9 mouse cellular contexts compared by ENCODE assay signal in genomic region chr14:8038791-8039448, GRCm38 (mm10). TPM values are rescaled to one million over a fixed set of nuclear protein-coding genes. Genes with fewer than 3 reads are reported as not detected.
DNase-seq lines count a peak whose midpoint lies in the region; ATAC-seq and TF ChIP-seq lines count a peak whose summit lies in the region.
"Had no signal": no experiment of that assay in that cellular context is flagged by ENCODE, and none has a peak within 500 bp of the region (broad histone marks: within the 10 kb centered on the region; RNA-seq: fewer than 3 reads in every experiment).

No protein-coding gene starts in this region.

- WGBS in hindbrain, embryonic 15.5 days, result 79% methylated on average over 7 of the region's 7 CpGs
- 84% methylated on average over 7 of the region's 7 CpGs for WGBS in hindbrain, embryonic 12.5 days

- ATAC-seq in hindbrain, embryonic 15.5 days (ENCODE audit: low FRiP score, low read depth), result 0 out of 2 replicates have a peak, but pooled peaks have one; percentile 65
- ATAC-seq in hindbrain, embryonic 12.5 days (ENCODE audit: low FRiP score), result no peak
- peak; percentile 48; the same call in 1 of the 2 replicates for ATAC-seq in megakaryocyte progenitor cell, adult 5-6 weeks (replicated peaks; ENCODE audit: poor library complexity)

- H3K36me3 ChIP-seq in hindbrain, embryonic 15.5 days, result peaks cover 14% of the 10 kb centered on the region
- no peaks in the 10 kb centered on the region for H3K36me3 ChIP-seq in hindbrain, embryonic 12.5 days

- no peaks in the 10 kb centered on the region for H3K27me3 ChIP-seq in hindbrain, embryonic 15.5 days
- no peaks in the 10 kb centered on the region for H3K27me3 ChIP-seq in hindbrain, embryonic 12.5 days
- H3K27me3 ChIP-seq: embryonic facial prominence, embryonic 12.5 days had no signal

- no peak for TF ChIP-seq CTCF in layer of hippocampus, adult 2 months (conservative IDR thresholded peaks at IDR 0.05)

- no peak overlapping the region for H3K9ac ChIP-seq in hindbrain, embryonic 15.5 days
- no peak overlapping the region for H3K9ac ChIP-seq in hindbrain, embryonic 12.5 days
- H3K9ac ChIP-seq: embryonic facial prominence, embryonic 12.5 days had no signal

- DNase-seq in adipocyte (ENCODE audit: low spot score), result peak; percentile 95
- peak; percentile 70 for DNase-seq in fat pad, adult 2 months (ENCODE audit: extremely low read depth, low read depth, low spot score)
- peak; percentile 52 to 64 for DNase-seq in layer of hippocampus, adult 2 months (ENCODE audit: low spot score in 2 of 2)
- no peak for DNase-seq in thymus, postnatal 25 days
- no peak for DNase-seq in thymus, postnatal 0 days (ENCODE audit: low spot score)

- no peaks in the 10 kb centered on the region for H3K4me1 ChIP-seq in hindbrain, embryonic 15.5 days (replicated peaks)
- H3K4me1 ChIP-seq in hindbrain, embryonic 12.5 days, result no peaks in the 10 kb centered on the region
- H3K4me1 ChIP-seq: embryonic facial prominence, embryonic 12.5 days had no signal

- H3K4me2 ChIP-seq in hindbrain, embryonic 15.5 days, result no peak overlapping the region
- H3K4me2 ChIP-seq in hindbrain, embryonic 12.5 days (replicated peaks), result no peak overlapping the region
- H3K4me2 ChIP-seq: embryonic facial prominence, embryonic 12.5 days had no signal

- H3K4me3 ChIP-seq in hindbrain, embryonic 15.5 days, result no peak overlapping the region
- no peak overlapping the region for H3K4me3 ChIP-seq in hindbrain, embryonic 12.5 days
- no peak overlapping the region for H3K4me3 ChIP-seq in layer of hippocampus, adult 2 months
- H3K4me3 ChIP-seq: embryonic facial prominence, embryonic 12.5 days had no signal

- H3K27ac ChIP-seq in hindbrain, embryonic 15.5 days (replicated peaks), result no peak overlapping the region
- no peak overlapping the region for H3K27ac ChIP-seq in hindbrain, embryonic 12.5 days
- H3K27ac ChIP-seq in layer of hippocampus, adult 2 months, result peak overlapping the region; percentile 85
- H3K27ac ChIP-seq: embryonic facial prominence, embryonic 12.5 days had no signal

- H3K9me3 ChIP-seq in hindbrain, embryonic 15.5 days, result no peaks in the 10 kb centered on the region
- no peaks in the 10 kb centered on the region for H3K9me3 ChIP-seq in hindbrain, embryonic 12.5 days (replicated peaks)
- H3K9me3 ChIP-seq: embryonic facial prominence, embryonic 12.5 days had no signal

RNA-seq across cellular contexts. Expression of gene Abhd6, which starts 36.2 kb away (rescaled TPM):
- polyA plus RNA-seq in hindbrain, embryonic 15.5 days (2015; fragmentation: Nextera tagmentation; extraction: Ambion mirVana), result 34.5 and 36.1 TPM in 2 replicates
- polyA plus RNA-seq in hindbrain, embryonic 12.5 days (2016; fragmentation: Nextera tagmentation; extraction: Ambion mirVana), result 19.5 and 19.6 TPM in 2 replicates
- total RNA-seq in layer of hippocampus, adult 2 months (2021), result 10 to 100 TPM; 77.1 to 78.0 TPM
- 0.47 and 0.56 TPM in 2 replicates for total RNA-seq in megakaryocyte progenitor cell, adult 5-6 weeks (2015)
- 0.54 TPM in 2 replicates for total RNA-seq in megakaryocyte progenitor cell, adult 5-6 weeks (2017)
- 26.9 and 30.7 TPM in 2 replicates for polyA plus RNA-seq in thymus, postnatal 0 days (2015; fragmentation: Nextera tagmentation; extraction: Ambion mirVana)

RNA-seq across cellular contexts. Expression of gene Rpp14, which starts 41.2 kb away (rescaled TPM):
- 46.6 and 47.4 TPM in 2 replicates for polyA plus RNA-seq in hindbrain, embryonic 15.5 days (2015; fragmentation: Nextera tagmentation; extraction: Ambion mirVana)
- 45.4 and 47.5 TPM in 2 replicates for polyA plus RNA-seq in hindbrain, embryonic 12.5 days (2016; fragmentation: Nextera tagmentation; extraction: Ambion mirVana)
- total RNA-seq in layer of hippocampus, adult 2 months (2021), result 10 to 100 TPM; 30.5 to 31.7 TPM
- total RNA-seq in megakaryocyte progenitor cell, adult 5-6 weeks (2015), result 49.6 and 57.2 TPM in 2 replicates
- total RNA-seq in megakaryocyte progenitor cell, adult 5-6 weeks (2017), result 67.5 and 78.5 TPM in 2 replicates
- 64.3 and 71.9 TPM in 2 replicates for polyA plus RNA-seq in thymus, postnatal 0 days (2015; fragmentation: Nextera tagmentation; extraction: Ambion mirVana)

RNA-seq across cellular contexts. Expression of gene Dnase1l3, which starts 44.5 kb away (rescaled TPM):
- 0.04 and 0.12 TPM in 2 replicates for polyA plus RNA-seq in hindbrain, embryonic 15.5 days (2015; fragmentation: Nextera tagmentation; extraction: Ambion mirVana)
- polyA plus RNA-seq in hindbrain, embryonic 12.5 days (2016; fragmentation: Nextera tagmentation; extraction: Ambion mirVana), result 0.08 TPM in 1 of 2 replicates, not detected in the other
- total RNA-seq in layer of hippocampus, adult 2 months (2021), result not detected
- total RNA-seq in megakaryocyte progenitor cell, adult 5-6 weeks (2015), result 0.05 and 0.12 TPM in 2 replicates
- not detected in 2 replicates for total RNA-seq in megakaryocyte progenitor cell, adult 5-6 weeks (2017)
- 7.6 and 8.7 TPM in 2 replicates for polyA plus RNA-seq in thymus, postnatal 0 days (2015; fragmentation: Nextera tagmentation; extraction: Ambion mirVana)

RNA-seq across cellular contexts. Expression of gene Pxk, which starts 59.1 kb away (rescaled TPM):
- polyA plus RNA-seq in hindbrain, embryonic 15.5 days (2015; fragmentation: Nextera tagmentation; extraction: Ambion mirVana), result 67.0 and 69.9 TPM in 2 replicates
- 43.0 and 46.7 TPM in 2 replicates for polyA plus RNA-seq in hindbrain, embryonic 12.5 days (2016; fragmentation: Nextera tagmentation; extraction: Ambion mirVana)
- total RNA-seq in layer of hippocampus, adult 2 months (2021), result 10 to 100 TPM; 28.5 to 28.9 TPM
- 34.7 and 47.1 TPM in 2 replicates for total RNA-seq in megakaryocyte progenitor cell, adult 5-6 weeks (2015)
- total RNA-seq in megakaryocyte progenitor cell, adult 5-6 weeks (2017), result 27.2 and 28.7 TPM in 2 replicates
- polyA plus RNA-seq in thymus, postnatal 0 days (2015; fragmentation: Nextera tagmentation; extraction: Ambion mirVana), result 30.9 and 31.9 TPM in 2 replicates

Comparison
In these comparisons a context has a peak if more than half of its experiments do, and no peak if none do; other contexts are left out.
1. DNase-seq: peak in adipocyte (single experiment), fat pad, adult 2 months (single experiment) and layer of hippocampus, adult 2 months (2 of 2); none in thymus, postnatal 25 days (single experiment) and thymus, postnatal 0 days (single experiment).